Mouse (Mus musculus) testis, adult 2 months (tissue): ENCODE data around the gene Cd80.

Experiments used
- CTCF ChIP-seq: fragments of 200-500 bp; IDR thresholded peaks from 2 replicates; pipeline ENCODE4 v1.5.1; 2012; ENCODE audit warnings: low read depth, mild to moderate bottlenecking, inconsistent platforms, low read length, moderate library complexity; ENCODE audit not compliant: control insufficient read depth, insufficient read depth, insufficient replicate concordance
- POLR2A ChIP-seq: fragments of 200-500 bp; IDR thresholded peaks from 2 replicates; pipeline ENCODE4 v1.6.1; 2012; ENCODE audit warnings: low read depth, mild to moderate bottlenecking, inconsistent platforms, low read length, moderate library complexity; ENCODE audit not compliant: control insufficient read depth

DNA sequence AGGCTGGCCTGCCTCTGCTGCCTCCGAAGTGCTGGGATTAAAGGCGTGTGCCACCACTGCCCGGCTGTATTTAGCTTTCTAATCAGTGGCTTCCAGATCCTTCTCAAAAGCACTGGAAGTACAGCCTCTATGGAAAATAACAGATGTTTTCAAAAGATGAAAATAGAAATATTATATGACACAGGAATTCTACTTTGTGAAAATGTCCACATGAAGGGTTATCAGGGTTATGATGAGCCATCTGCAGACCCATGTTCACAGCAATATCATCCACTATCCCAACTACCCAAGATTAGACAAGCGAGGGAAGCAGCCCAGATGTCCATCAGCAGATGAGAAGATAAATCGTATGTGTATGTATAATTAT lies 17.1 kb downstream of the Cd80 start:
- TF ChIP-seq CTCF (no peak), POLR2A (no peak)
